14 mouse cellular contexts compared by ENCODE assay signal in genomic region chr17:36982253-36983155, GRCm38 (mm10). TPM values are rescaled to one million over a fixed set of nuclear protein-coding genes. Genes with fewer than 3 reads are reported as not detected.
DNase-seq lines count a peak whose midpoint lies in the region; ATAC-seq lines count a peak whose summit lies in the region.
"Had no signal": no experiment of that assay in that cellular context is flagged by ENCODE, and none has a peak within 500 bp of the region (broad histone marks: within the 10 kb centered on the region; RNA-seq: fewer than 3 reads in every experiment).

No protein-coding gene starts in this region.

- H3K27ac ChIP-seq in midbrain, embryonic 12.5 days (replicated peaks): no peak overlapping the region
- no peak overlapping the region for H3K27ac ChIP-seq in midbrain, embryonic 13.5 days
- H3K27ac ChIP-seq: hindbrain, embryonic 15.5 days had no signal

- no peaks in the 10 kb centered on the region for H3K9me3 ChIP-seq in midbrain, embryonic 12.5 days
- no peaks in the 10 kb centered on the region for H3K9me3 ChIP-seq in midbrain, embryonic 13.5 days
- H3K9me3 ChIP-seq: hindbrain, embryonic 15.5 days had no signal

- no peak overlapping the region for H3K4me3 ChIP-seq in midbrain, embryonic 12.5 days
- no peak overlapping the region for H3K4me3 ChIP-seq in midbrain, embryonic 13.5 days (replicated peaks)
- H3K4me3 ChIP-seq: hindbrain, embryonic 15.5 days had no signal

- DNase-seq in R1 (ENCODE audit: low read depth, low spot score): peak; percentile 92
- DNase-seq in retina, embryonic 14.5 days (ENCODE audit: low spot score): no peak
- no peak for DNase-seq in left cerebral cortex, postnatal 4 days
- DNase-seq: cerebellum, adult 18-20 months had no signal

- peaks cover 7% of the 10 kb centered on the region; the same call in 1 of the 2 replicates for H3K4me1 ChIP-seq in midbrain, embryonic 12.5 days
- H3K4me1 ChIP-seq in midbrain, embryonic 13.5 days (replicated peaks): peaks cover 13% of the 10 kb centered on the region; the same call in 1 of the 2 replicates
- H3K4me1 ChIP-seq: hindbrain, embryonic 15.5 days had no signal

- 0 out of 2 replicates have a peak overlapping the region, but pooled peaks have one; percentile 15 for H3K4me2 ChIP-seq in midbrain, embryonic 12.5 days (replicated peaks)
- H3K4me2 ChIP-seq in midbrain, embryonic 13.5 days (replicated peaks): no peak overlapping the region

- peaks cover 43% of the 10 kb centered on the region for H3K27me3 ChIP-seq in midbrain, embryonic 12.5 days
- peaks cover 23% of the 10 kb centered on the region for H3K27me3 ChIP-seq in midbrain, embryonic 13.5 days

- H3K36me3 ChIP-seq in midbrain, embryonic 12.5 days: no peaks in the 10 kb centered on the region
- no peaks in the 10 kb centered on the region for H3K36me3 ChIP-seq in midbrain, embryonic 13.5 days
- H3K36me3 ChIP-seq: hindbrain, embryonic 15.5 days had no signal

- intact Hi-C loops in left cerebral cortex, postnatal 4 days (cut with DNase I): no loop called here

- WGBS in midbrain, embryonic 12.5 days: 29% methylated on average over 5 of the region's 5 CpGs
- 27% methylated on average over 5 of the region's 5 CpGs for WGBS in midbrain, embryonic 13.5 days

- ATAC-seq in midbrain, embryonic 12.5 days (ENCODE audit: low FRiP score, low read depth): no peak
- no peak for ATAC-seq in midbrain, embryonic 13.5 days
- peak; percentile 13 to 29; a peak in 1 of 4 replicates for ATAC-seq in hematopoietic stem cell, adult 5-6 weeks (replicated peaks in 1 of 2; ENCODE audit: insufficient read depth in 1 of 2, low FRiP score in 2 of 2, low TSS enrichment in 1 of 2, low read depth in 1 of 2, poor library complexity in 2 of 2, severe bottlenecking in 2 of 2)
- ATAC-seq in megakaryocyte, adult 5-6 weeks (ENCODE audit: poor library complexity, severe bottlenecking): 0 out of 2 replicates have a peak, but pooled peaks have one; percentile 21
- no peak for ATAC-seq in frontal cortex, adult (ENCODE audit: low TSS enrichment)
- ATAC-seq: Patski had no signal

- no peak overlapping the region for H3K9ac ChIP-seq in midbrain, embryonic 12.5 days (replicated peaks)
- H3K9ac ChIP-seq in midbrain, embryonic 13.5 days (replicated peaks): no peak overlapping the region
- H3K9ac ChIP-seq: hindbrain, embryonic 15.5 days had no signal

RNA-seq across cellular contexts. Expression of gene 2410137M14Rik, which starts 1.5 kb away (rescaled TPM):
- 0.28 and 0.37 TPM in 2 replicates for polyA plus RNA-seq in midbrain, embryonic 12.5 days (2016; fragmentation: Nextera tagmentation; extraction: Ambion mirVana)
- 0.43 and 0.57 TPM in 2 replicates for polyA plus RNA-seq in midbrain, embryonic 13.5 days (2015; fragmentation: Nextera tagmentation; extraction: Ambion mirVana)
- total RNA-seq in hematopoietic stem cell, adult 5-6 weeks (2017): not detected in 2 replicates
- total RNA-seq in megakaryocyte, adult 5-6 weeks (2015): not detected in 2 replicates
- total RNA-seq in megakaryocyte, adult 5-6 weeks (2017): not detected in 2 replicates
- total RNA-seq in left cerebral cortex, postnatal 4 days (2021): 1 to 10 TPM in 1 of 2 experiments, not detected in 1; 1.1 TPM
- total RNA-seq: adrenal gland, postnatal 4 days; left cerebral cortex, postnatal 36 days had no signal
- polyA plus RNA-seq: embryonic facial prominence, embryonic 14.5 days; Patski had no signal

RNA-seq across cellular contexts. Expression of gene H2-M5, which starts 6.8 kb away (rescaled TPM):
- 2.4 and 2.9 TPM in 2 replicates for polyA plus RNA-seq in midbrain, embryonic 12.5 days (2016; fragmentation: Nextera tagmentation; extraction: Ambion mirVana)
- 3.9 TPM in 2 replicates for polyA plus RNA-seq in midbrain, embryonic 13.5 days (2015; fragmentation: Nextera tagmentation; extraction: Ambion mirVana)
- total RNA-seq in hematopoietic stem cell, adult 5-6 weeks (2017): not detected in 2 replicates
- total RNA-seq in megakaryocyte, adult 5-6 weeks (2015): 0.23 TPM in 1 of 2 replicates, not detected in the other
- total RNA-seq in megakaryocyte, adult 5-6 weeks (2017): not detected in 2 replicates
- 1 to 10 TPM; 6.0 to 6.5 TPM for total RNA-seq in left cerebral cortex, postnatal 4 days (2021)

RNA-seq across cellular contexts. Expression of gene Zfp57, which starts 18.5 kb away (rescaled TPM):
- polyA plus RNA-seq in midbrain, embryonic 12.5 days (2016; fragmentation: Nextera tagmentation; extraction: Ambion mirVana): 175 and 190 TPM in 2 replicates
- polyA plus RNA-seq in midbrain, embryonic 13.5 days (2015; fragmentation: Nextera tagmentation; extraction: Ambion mirVana): 262 and 272 TPM in 2 replicates
- total RNA-seq in hematopoietic stem cell, adult 5-6 weeks (2017): 6.9 and 13.6 TPM in 2 replicates
- total RNA-seq in megakaryocyte, adult 5-6 weeks (2015): not detected in 2 replicates
- not detected in 2 replicates for total RNA-seq in megakaryocyte, adult 5-6 weeks (2017)
- total RNA-seq in left cerebral cortex, postnatal 4 days (2021): 100 to 1,000 TPM; 218 to 227 TPM

RNA-seq across cellular contexts. Expression of gene Znrd1as, which starts 24.1 kb away (rescaled TPM):
- polyA plus RNA-seq in midbrain, embryonic 12.5 days (2016; fragmentation: Nextera tagmentation; extraction: Ambion mirVana): 7.3 and 7.6 TPM in 2 replicates
- polyA plus RNA-seq in midbrain, embryonic 13.5 days (2015; fragmentation: Nextera tagmentation; extraction: Ambion mirVana): 4.8 and 6.5 TPM in 2 replicates
- 9.2 and 13.8 TPM in 2 replicates for total RNA-seq in hematopoietic stem cell, adult 5-6 weeks (2017)
- total RNA-seq in megakaryocyte, adult 5-6 weeks (2015): 2.2 and 4.3 TPM in 2 replicates
- total RNA-seq in megakaryocyte, adult 5-6 weeks (2017): 5.7 and 6.5 TPM in 2 replicates
- total RNA-seq in left cerebral cortex, postnatal 4 days (2021): 1 to 10 TPM; 2.3 to 4.5 TPM

RNA-seq across cellular contexts. Expression of gene Znrd1, which starts 24.1 kb away (rescaled TPM):
- polyA plus RNA-seq in midbrain, embryonic 12.5 days (2016; fragmentation: Nextera tagmentation; extraction: Ambion mirVana): 75.9 and 78.4 TPM in 2 replicates
- polyA plus RNA-seq in midbrain, embryonic 13.5 days (2015; fragmentation: Nextera tagmentation; extraction: Ambion mirVana): 68.3 and 71.8 TPM in 2 replicates
- total RNA-seq in hematopoietic stem cell, adult 5-6 weeks (2017): 45.1 and 49.9 TPM in 2 replicates
- 85.1 and 90.6 TPM in 2 replicates for total RNA-seq in megakaryocyte, adult 5-6 weeks (2015)
- 22.5 and 32.0 TPM in 2 replicates for total RNA-seq in megakaryocyte, adult 5-6 weeks (2017)
- 10 to 100 TPM; 25.8 to 30.3 TPM for total RNA-seq in left cerebral cortex, postnatal 4 days (2021)

Comparison
In these comparisons a context has a peak if more than half of its experiments do, and no peak if none do; other contexts are left out.
1. ATAC-seq: peak in hematopoietic stem cell, adult 5-6 weeks (2 of 2) and megakaryocyte, adult 5-6 weeks (single experiment); none in midbrain, embryonic 12.5 days (single experiment), midbrain, embryonic 13.5 days (single experiment) and frontal cortex, adult (single experiment).
2. RNA of gene Zfp57, which starts 18.5 kb away (total RNA-seq): 218 to 227 TPM in left cerebral cortex, postnatal 4 days; 6.9 to 13.6 TPM in hematopoietic stem cell, adult 5-6 weeks and not detected in megakaryocyte, adult 5-6 weeks; every median in the first group is over 10 times any median in the second.